Mouse (Mus musculus): ENCODE results near the gene Zfyve16.

Gene Zfyve16

DNA sequence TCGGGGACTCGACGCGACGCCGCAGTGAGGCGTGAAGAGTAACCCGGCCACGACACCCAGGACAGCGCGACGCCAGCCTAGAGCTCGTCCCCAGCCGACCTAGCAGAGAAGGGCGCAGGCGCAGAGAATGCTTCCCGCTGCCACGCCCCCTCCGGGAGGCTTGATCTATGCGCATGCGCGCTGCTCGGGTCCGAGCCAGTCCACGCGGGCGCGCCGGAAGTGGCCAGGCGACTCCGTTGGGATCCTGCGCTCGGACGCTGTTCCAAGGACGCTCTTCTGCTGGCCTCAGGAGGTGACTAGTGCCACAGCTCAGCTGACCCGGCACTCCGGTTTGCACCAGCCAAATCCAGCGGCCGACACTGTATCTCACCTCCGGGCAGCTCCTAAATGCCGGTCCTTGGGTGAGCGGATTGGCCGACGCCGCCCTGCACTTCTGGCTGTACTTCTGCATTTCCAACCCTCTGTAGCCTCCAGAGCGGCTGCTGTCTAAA, at the start of gene Zfyve16:
Zfyve16 (minus strand) TSS at position 148 of the 491 bp plus-strand sequence.
- in situ Hi-C loops (cut with MboI; ENCODE audit: unreplicated experiment in 2 of 2), result no loop called here

DNA sequence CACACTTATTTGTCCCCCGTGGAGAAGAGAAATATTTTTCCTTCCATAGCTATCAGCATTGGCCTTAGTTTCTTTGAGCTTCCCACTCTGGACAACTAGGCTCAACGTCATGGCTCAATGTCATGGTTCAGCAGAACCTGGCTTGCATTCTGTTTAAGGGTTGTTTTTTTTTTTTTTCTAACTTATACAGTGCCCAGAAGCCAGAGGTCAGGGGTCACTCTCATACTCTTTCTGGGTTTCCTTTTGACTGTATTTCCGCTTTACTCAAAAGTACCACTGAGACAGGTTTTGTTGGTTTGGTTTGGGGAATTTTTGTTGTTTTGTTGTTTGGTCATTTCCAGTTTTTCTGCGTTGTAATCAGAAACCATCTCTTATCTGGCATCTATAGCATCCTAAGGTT, 47.5 kb upstream of the Zfyve16 start:
- in situ Hi-C loops (cut with MboI; ENCODE audit: unreplicated experiment in 2 of 2), result loop anchor here (5.0 to 10.0 kb wide), 9 partner anchors 34 to 1144 kb away; partner anchors contain the start of genes Fam151b (in 2 of the 2) and Serinc5 (in 1 of the 2)

DNA sequence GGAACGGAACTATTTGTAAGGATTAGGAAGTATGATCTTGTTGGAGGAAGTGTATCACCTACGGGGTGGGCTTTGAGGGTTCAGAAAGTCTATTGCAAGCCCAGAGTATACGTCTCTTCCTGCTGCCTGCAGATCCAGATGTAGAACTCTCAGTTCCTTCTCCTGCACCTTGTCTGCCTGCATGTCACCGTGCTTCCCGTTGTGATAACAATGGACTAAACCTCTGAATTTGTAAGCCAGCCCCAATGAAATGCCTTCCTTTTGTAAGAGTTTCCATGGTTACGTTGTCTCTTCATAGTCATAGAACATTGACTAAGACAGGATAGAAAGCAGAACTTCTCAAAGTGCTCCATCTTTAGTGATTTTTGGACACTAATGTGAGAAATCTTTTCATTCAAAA, 46.0 kb upstream of the Zfyve16 start:
- in situ Hi-C loops (cut with MboI; ENCODE audit: unreplicated experiment in 2 of 2), result loop anchor here (5.0 to 10.0 kb wide), 9 partner anchors 36 to 1146 kb away; partner anchors contain the start of genes Fam151b (in 2 of the 2) and Serinc5 (in 1 of the 2)

DNA sequence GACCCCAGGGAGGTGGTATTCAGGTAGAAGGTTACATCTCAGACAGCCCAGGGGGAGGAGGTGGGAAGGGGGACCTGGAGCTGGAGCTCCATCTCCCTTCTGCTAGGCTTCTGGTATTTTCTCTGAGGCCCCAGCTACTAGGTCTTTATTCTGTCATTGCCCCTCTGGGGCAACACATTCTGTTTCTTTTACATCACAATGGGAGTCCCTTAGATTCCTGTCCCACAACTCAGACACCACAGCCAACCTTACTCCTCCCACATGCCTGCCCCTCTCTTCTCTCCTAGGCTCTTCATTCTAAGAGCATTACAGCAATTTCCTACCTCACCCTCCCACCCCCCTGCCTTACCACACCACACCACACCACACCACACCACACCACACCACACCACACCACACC, 45.4 kb upstream of the Zfyve16 start, which contains the start of gene Spz1:
Spz1 (minus strand) TSS at position 101 of the 400 bp plus-strand sequence.
- in situ Hi-C loops (cut with MboI; ENCODE audit: unreplicated experiment in 2 of 2), result loop anchor here (5.0 to 10.0 kb wide), 9 partner anchors 36 to 1146 kb away; partner anchors contain the start of genes Fam151b (in 2 of the 2) and Serinc5 (in 1 of the 2)

DNA sequence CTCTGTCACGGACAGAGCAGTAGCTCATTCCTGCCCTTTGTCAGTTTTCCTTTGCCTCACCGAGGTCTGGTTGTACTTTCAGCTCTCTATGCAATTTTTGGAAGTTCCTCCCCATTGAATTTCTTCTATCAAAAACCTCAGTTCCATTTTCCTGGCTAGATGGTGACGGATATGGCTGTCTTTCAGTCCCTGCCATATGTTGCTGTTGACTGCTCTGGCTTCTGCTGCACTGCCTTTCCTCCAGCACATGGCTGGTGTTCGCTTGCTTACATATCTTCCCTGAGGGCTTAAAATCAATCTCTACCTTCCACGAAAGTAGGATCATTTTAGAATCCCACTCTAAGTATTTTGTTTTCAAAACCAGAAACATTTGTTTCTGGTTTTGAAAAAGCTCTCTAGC, 28.8 kb upstream of the Zfyve16 start:
- in situ Hi-C loops (cut with MboI; ENCODE audit: unreplicated experiment in 2 of 2), result loop anchor here in 1 of 2 experiments (25.0 kb wide), 1 partner anchor 1053 kb away; no protein-coding TSS in a partner anchor

DNA sequence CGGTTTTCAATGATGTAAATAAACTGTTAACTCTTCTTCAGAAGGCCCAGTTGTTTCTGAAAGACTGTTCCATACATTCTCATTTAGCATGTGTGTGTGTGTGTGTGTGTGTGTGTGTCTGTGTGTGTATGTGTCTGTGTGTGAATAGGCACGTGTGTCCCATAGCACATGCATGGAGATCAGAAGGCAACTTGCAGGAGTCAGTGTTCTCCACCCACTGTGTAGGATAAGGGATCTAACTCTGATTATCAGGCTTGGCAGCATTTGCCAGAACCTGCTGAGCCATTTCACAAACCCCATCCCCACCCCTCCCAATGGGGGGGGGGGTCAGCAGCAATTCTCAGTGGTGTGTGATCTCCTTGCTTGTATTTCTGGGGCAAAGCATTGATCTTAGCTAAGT, 26.6 kb upstream of the Zfyve16 start:
- in situ Hi-C loops (cut with MboI; ENCODE audit: unreplicated experiment in 2 of 2), result loop anchor here in 1 of 2 experiments (25.0 kb wide), 1 partner anchor 1055 kb away; no protein-coding TSS in a partner anchor

DNA sequence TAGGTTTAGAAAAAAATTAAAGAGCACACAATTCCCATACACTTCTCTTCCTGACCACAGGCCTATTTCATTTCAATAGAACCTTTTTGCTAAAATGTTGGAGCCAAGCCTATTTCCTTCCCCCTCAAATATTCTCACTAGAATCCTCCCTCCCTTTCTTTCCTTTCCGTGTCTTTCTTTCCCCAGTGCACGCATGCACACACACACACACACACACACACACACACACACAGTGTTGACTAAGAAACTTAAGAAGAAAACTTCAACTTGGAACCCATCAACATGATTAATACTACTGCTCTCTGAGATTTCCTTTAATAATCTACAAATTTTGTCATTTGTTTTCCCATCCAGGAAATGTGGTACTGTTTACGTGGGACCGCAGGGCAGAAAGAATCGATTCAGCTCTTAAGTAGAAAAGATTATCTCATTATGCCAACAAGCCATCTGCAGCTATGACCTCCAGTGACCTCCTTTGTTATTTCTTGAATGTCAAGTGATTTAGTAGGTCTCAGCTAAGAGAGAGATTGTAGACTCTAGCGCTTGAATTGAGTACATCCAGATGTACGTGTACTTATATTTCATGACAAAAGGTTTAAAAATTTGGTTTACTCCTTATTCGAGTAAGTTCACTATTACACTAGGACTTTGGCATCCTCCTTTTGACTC, 25.9 kb upstream of the Zfyve16 start:
- in situ Hi-C loops (cut with MboI; ENCODE audit: unreplicated experiment in 2 of 2), result loop anchor here in 1 of 2 experiments (25.0 kb wide), 1 partner anchor 1056 kb away; no protein-coding TSS in a partner anchor

DNA sequence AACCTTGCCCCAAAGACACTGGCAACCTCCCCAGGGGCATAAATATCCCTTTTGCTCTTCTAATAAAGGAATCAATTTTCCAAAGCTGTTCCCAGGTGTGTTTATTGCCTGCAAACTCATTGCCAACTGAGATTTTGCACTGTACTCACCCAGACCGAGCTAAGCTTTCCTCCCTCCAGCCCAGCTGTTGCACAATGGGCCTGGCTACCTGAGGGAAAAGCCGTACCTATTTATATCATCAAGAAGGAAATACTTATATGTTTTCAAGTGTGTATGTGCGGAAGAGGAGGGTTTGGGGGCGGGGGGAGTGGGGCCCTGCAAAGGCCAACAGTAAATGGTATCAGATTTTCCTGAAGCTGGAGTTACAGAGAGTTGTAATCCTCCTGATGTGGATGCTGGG, 16.4 kb upstream of the Zfyve16 start:
- in situ Hi-C loops (cut with MboI; ENCODE audit: unreplicated experiment in 2 of 2), result no loop called here

DNA sequence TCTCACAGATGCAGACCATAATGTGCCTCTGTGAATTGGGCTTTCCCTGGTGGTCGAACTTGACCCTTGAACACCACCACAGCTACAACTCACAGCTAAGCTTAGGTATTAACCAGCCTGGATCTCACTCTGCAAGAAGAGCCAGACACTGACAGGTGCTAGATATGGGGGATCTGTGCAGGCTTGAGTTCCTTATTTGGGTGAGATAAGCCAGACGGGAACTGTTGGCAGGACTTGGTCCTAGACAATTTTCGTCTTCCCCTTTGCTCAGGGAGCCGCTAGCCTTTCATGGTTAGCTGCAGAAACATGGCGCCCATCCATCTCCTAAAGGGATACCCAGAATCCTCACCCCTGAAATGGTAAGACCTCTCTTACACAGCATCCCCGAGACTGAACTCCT, 10.3 kb upstream of the Zfyve16 start:
- in situ Hi-C loops (cut with MboI; ENCODE audit: unreplicated experiment in 2 of 2), result no loop called here

DNA sequence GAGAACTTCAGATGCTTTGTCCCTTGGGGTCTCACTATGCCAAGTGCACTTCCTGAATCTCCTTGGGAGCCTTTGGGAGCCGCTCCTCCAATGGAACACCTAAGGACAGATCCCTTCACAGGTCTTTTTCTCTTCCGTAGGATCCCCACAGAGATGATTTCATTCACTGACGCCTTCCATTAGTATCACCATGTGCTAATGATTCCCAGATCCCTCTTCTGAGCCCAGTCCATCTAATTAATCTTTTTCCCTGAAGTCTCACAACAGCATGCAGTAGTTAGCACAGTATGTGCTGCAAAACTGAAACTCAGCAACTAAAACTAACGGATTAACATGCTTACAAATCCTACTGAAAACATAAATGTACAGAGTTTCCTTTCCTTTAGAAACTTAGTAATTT, 8.5 kb upstream of the Zfyve16 start:
- in situ Hi-C loops (cut with MboI; ENCODE audit: unreplicated experiment in 2 of 2), result no loop called here

DNA sequence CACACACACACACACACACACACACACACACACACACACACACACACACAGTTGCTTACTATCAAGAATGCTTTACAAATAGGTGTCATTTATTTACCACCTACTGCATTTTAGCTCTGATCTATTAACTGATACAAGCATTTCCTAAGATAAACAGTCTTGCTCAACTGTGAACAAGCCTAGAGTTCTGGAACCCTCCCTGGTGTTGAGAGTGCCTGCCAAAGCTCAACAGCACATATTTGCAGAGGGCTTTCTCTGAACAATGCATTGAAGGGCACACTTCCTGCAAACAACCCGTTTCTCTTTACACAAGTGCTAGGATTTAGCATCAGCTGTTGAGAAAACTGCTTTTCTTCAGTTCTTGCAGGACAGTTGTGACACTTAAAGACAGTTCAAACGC, 3.1 kb upstream of the Zfyve16 start:
- in situ Hi-C loops (cut with MboI; ENCODE audit: unreplicated experiment in 2 of 2), result no loop called here

DNA sequence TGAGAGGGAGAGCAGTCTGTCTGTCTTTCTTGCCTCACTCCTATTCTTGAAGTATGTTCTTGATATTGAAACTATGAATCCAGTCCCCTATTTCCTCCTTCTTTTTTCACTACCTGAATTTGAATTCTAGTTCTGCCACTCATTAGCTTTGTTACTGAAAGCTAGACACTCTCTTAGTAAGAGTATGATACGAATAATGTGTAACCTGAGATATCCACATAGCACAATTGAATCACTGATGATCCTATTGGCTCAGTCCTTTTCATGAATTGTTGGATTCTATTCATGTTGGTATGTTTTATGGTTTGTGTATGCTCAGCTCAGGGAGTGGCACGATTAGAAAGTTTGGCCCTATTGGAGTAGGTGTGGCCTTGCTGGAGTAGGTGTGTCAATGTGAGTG, 1.5 kb upstream of the Zfyve16 start:
- in situ Hi-C loops (cut with MboI; ENCODE audit: unreplicated experiment in 2 of 2), result no loop called here

DNA sequence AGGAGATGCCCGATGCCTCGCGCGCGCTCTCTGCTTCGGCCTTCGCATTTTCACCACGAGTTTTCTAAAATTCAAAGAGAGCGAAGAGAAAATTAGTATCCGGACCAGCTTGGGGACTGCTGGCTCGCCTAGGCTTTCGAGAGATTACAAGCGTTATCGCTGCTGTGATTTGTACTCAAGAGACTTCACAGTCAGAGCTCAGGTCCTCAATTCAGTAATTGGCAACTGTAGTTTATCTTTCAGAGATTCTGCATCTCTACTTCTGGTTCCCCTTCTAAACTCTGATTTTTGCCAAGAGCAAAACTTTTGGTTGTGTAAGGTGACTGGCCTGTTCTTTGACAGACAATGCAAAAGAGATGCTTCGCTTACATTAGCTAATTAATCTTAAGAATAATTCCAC, 569 bp upstream of the Zfyve16 start:
- in situ Hi-C loops (cut with MboI; ENCODE audit: unreplicated experiment in 2 of 2), result no loop called here

DNA sequence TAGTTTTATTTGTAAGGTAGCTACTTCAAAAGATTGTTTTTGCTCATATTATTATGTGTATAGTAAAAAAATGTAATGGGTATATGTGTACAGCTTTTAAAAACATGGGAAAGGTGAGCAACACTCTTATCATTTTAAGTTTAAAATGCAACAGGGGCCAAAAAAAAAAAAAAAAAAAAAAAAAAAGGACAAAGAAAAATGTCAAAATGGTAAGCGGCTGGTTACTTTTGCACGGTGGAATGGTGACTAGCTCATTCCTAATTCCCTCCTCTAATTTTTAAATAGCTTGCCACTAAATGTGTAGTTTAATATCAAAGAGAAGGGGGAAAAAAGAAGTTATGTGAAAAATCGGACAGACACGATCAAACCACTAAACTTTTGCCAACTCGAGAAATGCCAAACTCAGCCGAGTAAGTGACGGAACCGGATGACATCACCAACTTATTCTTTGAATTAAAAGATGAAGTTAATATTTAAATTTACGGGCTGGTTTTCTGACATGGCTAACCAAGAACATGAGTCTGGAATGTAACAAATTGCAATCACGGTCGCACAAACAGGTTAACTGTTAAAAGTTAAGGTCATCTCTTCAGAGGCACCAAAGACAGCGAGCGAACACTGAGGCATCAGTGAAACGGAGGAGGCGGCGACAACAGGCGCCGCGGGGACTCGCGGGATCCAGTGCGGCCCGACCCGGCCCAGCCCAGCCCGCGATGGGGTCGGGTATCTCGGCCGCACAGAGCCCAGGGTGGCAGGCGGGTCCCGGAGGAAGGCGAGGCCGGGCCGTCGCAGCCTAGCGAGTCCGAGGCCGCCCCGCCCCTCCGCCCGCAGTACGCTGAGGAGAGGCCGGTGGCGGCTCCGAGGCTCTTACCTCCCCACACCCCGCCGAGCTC, 594 bp downstream of the Zfyve16 start:
- in situ Hi-C loops (cut with MboI; ENCODE audit: unreplicated experiment in 2 of 2), result loop anchor here in 1 of 2 experiments (5.0 kb wide), 1 partner anchor 38 kb away; no protein-coding TSS in a partner anchor

DNA sequence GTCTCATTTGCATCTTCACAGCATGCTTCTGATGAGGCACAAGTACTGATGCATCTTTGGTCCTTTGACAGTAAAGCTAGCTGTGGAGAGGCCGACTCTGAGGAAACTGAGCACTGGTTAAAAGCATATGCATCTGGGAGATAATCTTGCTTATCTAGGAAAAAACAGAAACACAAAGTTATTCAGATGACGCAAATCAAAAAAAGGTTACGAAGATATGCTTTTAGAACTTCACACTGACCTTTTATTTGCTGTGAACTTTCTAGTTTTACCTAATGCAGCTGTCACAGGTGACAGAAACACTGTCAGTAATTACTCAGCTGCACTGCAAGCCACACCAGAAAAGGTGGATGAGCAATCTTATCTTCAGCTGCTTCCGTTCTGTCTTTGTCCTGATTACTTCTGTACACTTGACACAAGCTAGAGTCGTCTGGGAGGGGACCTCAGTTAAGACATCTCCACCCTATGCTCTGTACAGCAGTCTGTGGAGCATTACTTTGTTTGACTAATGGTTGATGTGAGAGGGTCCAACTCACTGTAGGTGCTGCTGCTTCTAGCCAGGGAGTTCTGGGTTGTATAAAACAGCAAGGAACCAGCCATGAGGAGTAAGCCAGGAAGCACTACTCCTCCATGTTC, 7.4 kb downstream of the Zfyve16 start:
- in situ Hi-C loops (cut with MboI; ENCODE audit: unreplicated experiment in 2 of 2), result no loop called here

DNA sequence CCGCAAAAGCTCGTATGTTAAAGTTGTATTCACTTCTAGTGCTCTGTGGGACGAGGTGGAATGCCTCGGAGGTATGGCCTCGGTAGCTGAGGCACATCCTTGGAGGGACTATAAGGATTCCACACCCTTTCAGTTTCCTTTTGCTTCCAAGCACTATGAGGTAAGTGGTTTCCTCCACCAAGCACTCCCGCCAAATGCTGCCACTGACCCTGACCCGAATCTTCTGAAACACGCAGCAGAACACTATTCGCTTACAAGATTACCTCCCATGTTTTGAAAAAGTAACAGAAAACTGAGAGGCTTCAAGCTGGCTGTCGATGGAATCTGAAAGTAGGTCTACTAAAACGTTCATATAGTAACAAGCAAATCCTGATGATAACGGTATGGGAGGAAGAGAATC, 25.8 kb downstream of the Zfyve16 start:
- in situ Hi-C loops (cut with MboI; ENCODE audit: unreplicated experiment in 2 of 2), result no loop called here

DNA sequence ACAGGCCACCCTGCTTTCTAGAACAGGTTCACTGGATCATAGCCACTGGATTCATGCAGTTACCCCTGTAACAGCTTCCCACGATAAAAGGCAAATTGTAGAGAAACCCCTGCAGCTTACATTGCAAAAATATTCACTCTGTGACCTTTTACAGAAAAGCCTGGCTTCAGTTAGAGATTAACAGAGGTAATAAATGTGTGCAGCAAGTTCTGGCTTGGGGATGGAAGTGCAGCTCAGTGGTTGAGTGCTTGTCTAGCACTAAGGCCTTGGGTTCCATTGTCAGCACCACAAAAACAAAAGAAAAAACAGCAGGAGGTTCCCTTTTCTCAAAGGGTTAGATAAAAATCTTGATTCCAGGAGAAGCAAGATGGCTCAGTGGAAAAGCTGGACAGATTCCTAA, 38.7 kb downstream of the Zfyve16 start:
- in situ Hi-C loops (cut with MboI; ENCODE audit: unreplicated experiment in 2 of 2), result loop anchor here (5.0 to 25.0 kb wide), 3 partner anchors 35 to 1555 kb away; no protein-coding TSS in a partner anchor

DNA sequence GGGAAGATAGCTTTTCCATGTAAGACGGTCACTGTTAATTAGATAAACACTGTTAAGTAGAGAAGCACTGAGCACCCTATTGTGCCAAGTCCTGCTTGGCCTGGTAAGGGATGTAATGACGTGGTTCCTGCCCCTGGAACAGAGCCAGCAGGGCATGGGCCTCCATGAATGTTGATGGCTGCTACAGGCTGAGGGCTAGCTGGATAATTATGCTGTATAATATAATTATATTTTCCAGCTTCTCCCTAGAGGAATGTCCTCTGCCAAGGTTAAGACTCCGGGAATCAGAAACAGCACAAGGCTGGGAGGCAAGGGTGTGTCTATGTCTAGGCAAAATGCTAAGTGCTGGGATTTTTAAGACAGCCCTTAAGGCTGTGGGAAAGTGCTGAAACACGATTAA, 39.9 kb downstream of the Zfyve16 start:
- in situ Hi-C loops (cut with MboI; ENCODE audit: unreplicated experiment in 2 of 2), result loop anchor here (5.0 to 25.0 kb wide), 3 partner anchors 36 to 1554 kb away; no protein-coding TSS in a partner anchor

DNA sequence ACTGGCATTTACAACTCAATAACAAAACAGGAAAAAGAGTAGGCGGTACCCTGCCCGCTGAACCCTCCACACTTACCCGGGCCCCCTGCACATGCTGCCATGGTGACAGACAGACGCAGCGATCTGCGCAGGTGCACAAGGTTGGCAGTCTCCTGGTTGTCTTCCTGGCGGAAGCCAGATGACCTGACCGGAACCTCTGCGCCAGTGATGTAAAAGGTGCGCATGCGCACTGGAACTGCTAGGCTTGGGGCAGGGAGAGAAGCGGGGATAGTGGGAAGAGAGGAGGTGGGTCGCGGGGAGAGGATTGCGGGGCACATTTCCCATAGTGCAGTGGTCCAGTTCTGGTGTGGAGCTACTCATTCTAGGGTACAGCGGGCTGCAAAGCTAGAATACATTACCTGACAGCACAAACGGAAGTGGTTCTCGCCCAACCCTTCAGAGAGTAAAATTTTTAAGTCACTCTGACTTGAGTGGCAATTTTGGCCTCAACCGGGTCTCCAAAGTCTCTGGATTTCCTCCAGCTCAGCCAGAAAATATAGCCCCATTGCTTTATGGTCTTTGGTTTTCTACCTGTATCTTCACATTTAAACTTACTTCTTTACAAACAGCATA, 46.7 kb downstream of the Zfyve16 start, which contains the start of gene Fam151b:
Fam151b (minus strand) TSS at position 164 of the 612 bp plus-strand sequence.
- in situ Hi-C loops (cut with MboI; ENCODE audit: unreplicated experiment in 2 of 2), result loop anchor here (5.0 to 25.0 kb wide), 6 partner anchors 93 to 1547 kb away; partner anchors contain the start of genes Msh3 (in 2 of the 2) and Spz1 (in 2 of the 2)

Data from v-Abl transformed pro-B cells (cell line).